Mouse (Mus musculus): Measurements from ENCODE around the gene Tarbp1. TPM values are rescaled to one million over a fixed set of nuclear protein-coding genes. Genes with fewer than 3 reads are reported as not detected.

The Tarbp1 gene
- polyA plus RNA-seq, 1 experiment from 2014 or later: 2.6 TPM

- Histone ChIP-seq H3K4me3 (replicated peaks) (no peak overlapping the region), H3K4me2 (no peak overlapping the region), H3K4me1 (no peaks in the 10 kb centered on the region), H3K27me3 (replicated peaks) (no peaks in the 10 kb centered on the region), H3K9ac (no peak overlapping the region), H3K27ac (no peak overlapping the region), H3K9me3 (no peaks in the 10 kb centered on the region), H3K36me3 (no peaks in the 10 kb centered on the region)
- 59% methylated on average over 2 of the region's 2 CpGs for WGBS
- ATAC-seq (ENCODE audit: insufficient read depth, low FRiP score, low read depth): no peak
These were observed 83.3 kb downstream of the Tarbp1 start for GRCm38 (mm10) chr8:126391541-126391940.

- no peaks in the 10 kb centered on the region for H3K27me3 ChIP-seq (replicated peaks)
- H3K4me3 ChIP-seq (replicated peaks): no peak overlapping the region
- no peak overlapping the region for H3K27ac ChIP-seq
- H3K36me3 ChIP-seq: no peaks in the 10 kb centered on the region
- H3K4me1 ChIP-seq: no peaks in the 10 kb centered on the region
- 77% methylated on average over 4 of the region's 4 CpGs for WGBS
- no peaks in the 10 kb centered on the region for H3K9me3 ChIP-seq
- H3K9ac ChIP-seq: no peak overlapping the region
- no peak overlapping the region for H3K4me2 ChIP-seq
- no peak for ATAC-seq (ENCODE audit: insufficient read depth, low FRiP score, low read depth)
These were observed 87.3 kb downstream of the Tarbp1 start for GRCm38 (mm10) chr8:126387566-126387965.

GRCm38 (mm10) chr8:126382749-126383148, 92.1 kb downstream of the Tarbp1 start:
- ATAC-seq (ENCODE audit: insufficient read depth, low FRiP score, low read depth): no peak
- no peaks in the 10 kb centered on the region for H3K27me3 ChIP-seq (replicated peaks)
- H3K4me2 ChIP-seq: no peak overlapping the region
- no peak overlapping the region for H3K27ac ChIP-seq
- no peaks in the 10 kb centered on the region for H3K4me1 ChIP-seq
- no peaks in the 10 kb centered on the region for H3K36me3 ChIP-seq
- H3K4me3 ChIP-seq (replicated peaks): no peak overlapping the region
- H3K9ac ChIP-seq: no peak overlapping the region
- no peaks in the 10 kb centered on the region for H3K9me3 ChIP-seq
- 60% methylated on average over 5 of the region's 5 CpGs for WGBS

GRCm38 (mm10) chr8:126382216-126382615, 92.6 kb downstream of the Tarbp1 start:
- no peak overlapping the region for H3K4me3 ChIP-seq (replicated peaks)

GRCm38 (mm10) chr8:126381299-126381698, 93.6 kb downstream of the Tarbp1 start:
- no peak for ATAC-seq (ENCODE audit: insufficient read depth, low FRiP score, low read depth)
- H3K4me3 ChIP-seq (replicated peaks): no peak overlapping the region
- H3K27me3 ChIP-seq (replicated peaks): no peaks in the 10 kb centered on the region
- H3K27ac ChIP-seq: no peak overlapping the region
- 70% methylated on average over 7 of the region's 7 CpGs for WGBS
- no peak overlapping the region for H3K9ac ChIP-seq
- no peaks in the 10 kb centered on the region for H3K4me1 ChIP-seq
- no peaks in the 10 kb centered on the region for H3K36me3 ChIP-seq
- H3K4me2 ChIP-seq: no peak overlapping the region
- H3K9me3 ChIP-seq: no peaks in the 10 kb centered on the region

More at GRCm38 (mm10) chr8:126382216-126382615, 92.6 kb downstream of the Tarbp1 start:
- no peak overlapping the region for H3K9ac ChIP-seq
- no peaks in the 10 kb centered on the region for H3K36me3 ChIP-seq
- H3K27ac ChIP-seq: no peak overlapping the region
- no peak for ATAC-seq (ENCODE audit: insufficient read depth, low FRiP score, low read depth)
- no peaks in the 10 kb centered on the region for H3K27me3 ChIP-seq (replicated peaks)
- H3K9me3 ChIP-seq: no peaks in the 10 kb centered on the region
- H3K4me1 ChIP-seq: no peaks in the 10 kb centered on the region
- WGBS: 39% methylated on average over 14 of the region's 14 CpGs
- no peak overlapping the region for H3K4me2 ChIP-seq

- H3K27me3 ChIP-seq (replicated peaks): no peaks in the 10 kb centered on the region
- H3K4me3 ChIP-seq (replicated peaks): no peak overlapping the region
- H3K4me2 ChIP-seq: no peak overlapping the region
- WGBS: 25% methylated on average over 2 of the region's 2 CpGs
- H3K36me3 ChIP-seq: no peaks in the 10 kb centered on the region
- H3K9ac ChIP-seq: no peak overlapping the region
- H3K27ac ChIP-seq: no peak overlapping the region
- no peaks in the 10 kb centered on the region for H3K4me1 ChIP-seq
- ATAC-seq (ENCODE audit: insufficient read depth, low FRiP score, low read depth): no peak
- no peaks in the 10 kb centered on the region for H3K9me3 ChIP-seq
These were observed 94.7 kb downstream of the Tarbp1 start for GRCm38 (mm10) chr8:126380141-126380540.

GRCm38 (mm10) chr8:126379580-126379979, 95.3 kb downstream of the Tarbp1 start:
- H3K9me3 ChIP-seq: no peaks in the 10 kb centered on the region
- H3K4me2 ChIP-seq: no peak overlapping the region
- no peak overlapping the region for H3K9ac ChIP-seq
- no peaks in the 10 kb centered on the region for H3K4me1 ChIP-seq
- no peak for ATAC-seq (ENCODE audit: insufficient read depth, low FRiP score, low read depth)
- 80% methylated on average over 6 of the region's 6 CpGs for WGBS
- H3K27ac ChIP-seq: no peak overlapping the region
- no peaks in the 10 kb centered on the region for H3K36me3 ChIP-seq
- H3K27me3 ChIP-seq (replicated peaks): no peaks in the 10 kb centered on the region
- no peak overlapping the region for H3K4me3 ChIP-seq (replicated peaks)

Other genes starting within 250 kb of the Tarbp1 start
- 1.4 and 1.5 TPM in 2 replicates for gene Slc35f3, start 176.5 kb downstream of the Tarbp1 start, polyA plus RNA-seq (2015; fragmentation: Nextera tagmentation; extraction: Ambion mirVana)
- gene Coa6, start 52.5 kb downstream of the Tarbp1 start, polyA plus RNA-seq (2015; fragmentation: Nextera tagmentation; extraction: Ambion mirVana): 57.7 and 60.2 TPM in 2 replicates
- 12.5 and 13.4 TPM in 2 replicates for gene Irf2bp2, start 118.9 kb upstream of the Tarbp1 start, polyA plus RNA-seq (2015; fragmentation: Nextera tagmentation; extraction: Ambion mirVana)

Data from stomach, embryonic 15.5 days (tissue).